Mouse (Mus musculus) thymus, adult 2 months (tissue): ENCODE results near the gene Aldh2.

Experiments used
- CTCF ChIP-seq: fragments of 200-500 bp; IDR thresholded peaks from 2 replicates; pipeline ENCODE4 v1.5.1; 2012; ENCODE audit warnings: mild to moderate bottlenecking, control low read depth, low read length, moderate library complexity, borderline replicate concordance; ENCODE audit not compliant: control insufficient read depth, poor library complexity, insufficient read depth; ENCODE audit errors: extremely low read depth
- POLR2A ChIP-seq: fragments of 200-500 bp; IDR thresholded peaks from 2 replicates; pipeline ENCODE4 v1.6.1; 2012; ENCODE audit warnings: mild to moderate bottlenecking, low read length, control low read depth, moderate library complexity; ENCODE audit not compliant: control insufficient read depth, poor library complexity, insufficient read depth; ENCODE audit errors: extremely low read depth

DNA sequence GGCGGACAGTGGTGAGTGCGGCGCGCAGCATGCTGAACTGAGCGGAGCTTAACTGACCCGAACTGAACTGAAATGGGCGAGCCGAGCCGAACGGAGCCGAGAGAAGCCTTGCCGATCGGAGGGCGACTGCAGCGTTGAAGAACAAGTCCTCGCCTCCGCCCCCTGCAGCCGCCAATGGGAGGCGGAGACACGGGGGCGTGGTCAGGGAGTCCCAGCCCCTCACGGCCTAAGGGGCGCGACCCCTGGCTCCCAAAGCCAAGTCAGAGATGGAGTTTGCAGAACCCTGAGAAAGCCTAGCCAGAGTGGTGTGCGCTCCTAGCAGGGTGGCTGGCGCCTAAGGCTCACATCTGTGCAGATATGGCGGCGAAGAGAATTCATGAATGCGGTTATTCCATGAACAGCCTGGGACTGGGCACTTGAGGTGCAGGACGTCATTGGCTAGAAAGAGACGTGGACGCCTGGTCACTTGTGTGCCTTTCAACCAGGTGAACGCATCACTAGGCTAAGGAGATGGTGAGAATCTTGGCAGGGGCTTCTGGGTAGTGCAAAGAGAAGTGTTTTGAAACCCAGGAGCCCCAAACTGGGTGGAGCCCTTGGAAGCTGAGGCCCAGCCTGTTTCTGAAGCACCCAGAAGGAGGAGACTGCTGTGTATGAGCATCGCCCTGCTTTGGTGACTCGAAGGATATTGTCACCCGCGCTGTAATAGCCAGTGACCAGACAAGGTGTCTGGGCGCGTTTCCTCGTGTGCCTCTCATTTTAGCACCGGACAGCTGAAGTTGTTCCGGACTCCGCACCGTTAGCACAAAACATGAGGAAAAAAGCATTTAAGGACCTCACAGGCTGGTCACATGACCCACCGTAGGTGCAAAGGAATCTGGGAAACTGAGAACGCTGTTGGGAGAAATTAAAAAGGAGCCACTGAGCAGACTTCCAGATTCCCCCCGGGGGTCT, at the start of gene Aldh2:
- TF ChIP-seq CTCF (no peak), POLR2A (0 out of 2 replicates have a peak, but pooled peaks have one; percentile 29)
